Mouse (Mus musculus) forebrain, embryonic 15.5 days (tissue): Measurements from ENCODE around the gene Gzmg. TPM values are rescaled to one million over a fixed set of nuclear protein-coding genes. Genes with fewer than 3 reads are reported as not detected.
"Not testable (repeated sequence)": the region's sequence is repeated elsewhere in the genome, so short reads cannot be mapped to it uniquely, and the experiment has no call there.

Experiments
- ATAC-seq: fragments of 200-750 bp; cut with Nextera tagmentation; replicated peaks from 2 replicates; pipeline ENCODE4 v1.8.0; 2017; ENCODE audit warnings: mild to moderate bottlenecking, moderate TSS enrichment, moderate library complexity
- H3K27ac ChIP-seq: fragments of 300-500 bp; sonication (generic); replicated peaks from 2 replicates; pipeline ENCODE4 v1.5.1; 2015; ENCODE audit warnings: mild to moderate bottlenecking, inconsistent platforms
- H3K27me3 ChIP-seq: fragments of 300-500 bp; sonication (generic); 2 replicates; pipeline ENCODE4 v1.6.1; 2015; ENCODE audit warnings: inconsistent platforms
- H3K36me3 ChIP-seq: fragments of 300-500 bp; sonication (generic); 2 replicates; pipeline ENCODE4 v1.6.1; 2015; ENCODE audit warnings: mild to moderate bottlenecking, inconsistent platforms
- H3K4me1 ChIP-seq: fragments of 300-500 bp; sonication (generic); 2 replicates; pipeline ENCODE4 v1.6.1; 2015; ENCODE audit warnings: inconsistent platforms
- H3K4me2 ChIP-seq: fragments of 300-500 bp; sonication (generic); replicated peaks from 2 replicates; pipeline ENCODE4 v1.6.1; 2015; ENCODE audit warnings: mild to moderate bottlenecking, inconsistent platforms
- H3K4me3 ChIP-seq: fragments of 300-500 bp; sonication (generic); 2 replicates; pipeline ENCODE4 v1.5.1; 2015; ENCODE audit warnings: mild to moderate bottlenecking, inconsistent platforms
- H3K9ac ChIP-seq: fragments of 300-500 bp; sonication (generic); replicated peaks from 2 replicates; pipeline ENCODE4 v1.6.1; 2015; ENCODE audit warnings: mild to moderate bottlenecking, inconsistent platforms
- H3K9me3 ChIP-seq: fragments of 300-500 bp; sonication (generic); 2 replicates; pipeline ENCODE4 v1.6.1; 2016; ENCODE audit warnings: inconsistent platforms
- WGBS: fragments of 180-500 bp; shearing (Covaris S2); methylation state at CpG from one replicate; pipeline ENCODE4 v1.1.7; 2015; ENCODE audit warnings: mixed read lengths; 5-methylcytosine and 5-hydroxymethylcytosine counted together
- polyA plus RNA-seq: library from polyadenylated mRNA; unstranded; fragments of >200 nt; fragmentation: Nextera tagmentation; extraction: Ambion mirVana; gene quantifications from 2 replicates; pipeline ENCODE4 v1.2.1, GENCODE M21; 2015

Gene Gzmg
- not detected in 2 replicates for polyA plus RNA-seq

DNA sequence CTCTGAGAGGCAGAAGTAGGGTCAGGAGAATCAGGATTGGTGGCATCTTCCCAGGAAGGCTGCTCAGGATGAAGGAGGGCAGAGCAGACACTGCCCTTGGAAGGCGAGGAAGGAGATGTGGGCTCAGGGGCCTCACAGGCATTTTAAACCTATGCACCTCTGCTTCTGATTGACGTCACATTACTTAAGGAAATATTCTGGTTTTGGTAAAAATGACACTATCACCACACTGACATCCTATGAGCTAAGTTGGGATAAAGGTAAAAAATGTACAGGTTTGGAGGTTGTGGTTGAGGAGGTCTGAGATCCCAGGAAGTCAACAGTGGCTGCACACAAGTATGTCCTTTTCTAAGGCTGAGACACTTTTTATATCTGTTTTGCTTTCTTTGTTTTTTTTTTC lies at the start of gene Gzmg:
Gzmg (minus strand) TSS at position 101 of the 400 bp plus-strand sequence.
- ATAC-seq, H3K9me3 ChIP-seq, H3K4me3 ChIP-seq, H3K36me3 ChIP-seq, H3K4me2 ChIP-seq, H3K27ac ChIP-seq, H3K4me1 ChIP-seq, H3K9ac ChIP-seq, H3K27me3 ChIP-seq: not testable (repeated sequence)
- 90% methylated on average over 2 of the region's 2 CpGs for WGBS

DNA sequence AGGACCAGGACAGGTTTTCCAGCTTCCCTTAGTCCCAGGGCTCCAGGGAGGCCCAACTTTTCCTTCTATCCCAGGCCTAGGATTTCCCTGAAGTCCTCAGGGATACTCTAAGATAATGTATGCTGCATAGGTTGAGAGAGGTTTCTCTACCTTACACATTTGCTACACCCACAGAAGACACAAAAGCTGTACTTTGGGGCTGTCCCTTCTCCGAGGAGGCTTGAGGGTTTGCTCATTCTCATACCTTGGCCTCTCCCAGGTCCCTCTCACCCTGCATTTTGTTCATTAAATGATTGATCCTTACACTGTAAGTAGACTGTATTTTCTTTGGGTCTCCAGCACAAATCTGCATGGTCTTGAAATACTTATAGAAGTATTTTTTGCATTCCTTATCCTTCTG lies 46.2 kb upstream of the Gzmg start:
- no peaks in the 10 kb centered on the region for H3K36me3 ChIP-seq
- H3K27ac ChIP-seq, result no peak overlapping the region
- ATAC-seq, result no peak
- H3K4me2 ChIP-seq, result no peak overlapping the region
- WGBS, result 69% methylated on average over 1 of the region's 1 CpGs
- H3K4me1 ChIP-seq, result no peaks in the 10 kb centered on the region
- no peaks in the 10 kb centered on the region for H3K27me3 ChIP-seq
- no peak overlapping the region for H3K9ac ChIP-seq
- no peak overlapping the region for H3K4me3 ChIP-seq
- H3K9me3 ChIP-seq, result no peaks in the 10 kb centered on the region

DNA sequence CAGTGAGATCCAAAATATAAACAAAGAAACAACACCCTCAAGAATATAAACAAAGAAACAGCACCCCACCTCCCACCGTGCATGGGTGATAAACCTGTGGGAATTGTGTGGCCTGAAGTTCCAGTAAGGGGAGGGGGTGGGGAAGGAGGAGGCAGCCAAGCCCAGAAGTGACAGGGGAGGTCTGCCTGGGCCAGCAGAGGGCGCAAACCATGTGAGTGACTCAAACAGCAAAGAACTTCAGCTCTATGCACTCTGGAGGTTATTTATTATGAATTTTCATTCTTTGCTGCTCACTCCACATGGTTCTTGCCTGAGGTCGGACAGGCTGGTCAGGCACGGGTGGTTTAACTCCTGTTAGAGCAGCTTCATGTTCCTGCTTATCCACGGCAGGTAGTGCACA lies 45.6 kb upstream of the Gzmg start:
- not testable (repeated sequence) for H3K9ac ChIP-seq, H3K4me2 ChIP-seq, ATAC-seq, H3K27ac ChIP-seq, H3K27me3 ChIP-seq, H3K36me3 ChIP-seq, H3K4me3 ChIP-seq, H3K4me1 ChIP-seq, H3K9me3 ChIP-seq
- 43% methylated on average over 5 of the region's 5 CpGs for WGBS

- Histone ChIP-seq H3K36me3 (no peaks in the 10 kb centered on the region), H3K9ac (no peak overlapping the region), H3K4me1 (no peaks in the 10 kb centered on the region), H3K9me3 (no peaks in the 10 kb centered on the region), H3K4me3 (no peak overlapping the region), H3K4me2 (no peak overlapping the region), H3K27ac (no peak overlapping the region), H3K27me3 (no peaks in the 10 kb centered on the region)
- WGBS, result 9% methylated on average over 2 of the region's 2 CpGs
- ATAC-seq, result no peak
Observed at GRCm38 (mm10) chr14:56203975-56204374, 44.6 kb upstream of the Gzmg start.

- Histone ChIP-seq H3K36me3 (no peaks in the 10 kb centered on the region), H3K4me1 (no peaks in the 10 kb centered on the region), H3K9ac (no peak overlapping the region), H3K4me3 (no peak overlapping the region), H3K4me2 (no peak overlapping the region), H3K9me3 (no peaks in the 10 kb centered on the region), H3K27ac (no peak overlapping the region), H3K27me3 (no peaks in the 10 kb centered on the region)
- ATAC-seq, result no peak
- WGBS, result 61% methylated on average over 6 of the region's 6 CpGs
Observed at GRCm38 (mm10) chr14:56186946-56187345, 27.6 kb upstream of the Gzmg start.

DNA sequence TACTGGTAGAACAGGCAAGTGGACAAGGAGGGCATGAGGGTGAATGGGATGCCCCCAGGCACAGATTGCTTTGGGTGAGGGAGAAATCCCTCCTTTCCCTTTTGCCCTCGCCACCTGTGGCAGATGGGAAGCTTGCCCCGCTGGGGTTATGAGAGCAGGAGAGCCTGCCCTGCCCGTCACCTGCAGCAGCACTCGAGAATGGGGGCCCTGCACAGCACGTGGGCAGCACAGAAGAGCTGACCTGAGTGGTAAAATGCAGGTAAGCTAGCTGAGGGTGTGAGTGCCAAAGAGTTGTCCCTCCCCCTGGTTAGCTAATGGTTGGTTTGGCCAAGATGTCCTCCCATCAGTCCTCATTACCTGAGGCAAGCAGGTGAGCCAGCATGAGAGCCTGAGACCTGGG lies 27.1 kb upstream of the Gzmg start:
- Histone ChIP-seq H3K27ac (no peak overlapping the region), H3K9me3 (no peaks in the 10 kb centered on the region), H3K4me1 (no peaks in the 10 kb centered on the region), H3K4me2 (no peak overlapping the region), H3K36me3 (no peaks in the 10 kb centered on the region), H3K4me3 (no peak overlapping the region), H3K27me3 (no peaks in the 10 kb centered on the region), H3K9ac (no peak overlapping the region)
- 82% methylated on average over 5 of the region's 5 CpGs for WGBS
- ATAC-seq, result no peak

DNA sequence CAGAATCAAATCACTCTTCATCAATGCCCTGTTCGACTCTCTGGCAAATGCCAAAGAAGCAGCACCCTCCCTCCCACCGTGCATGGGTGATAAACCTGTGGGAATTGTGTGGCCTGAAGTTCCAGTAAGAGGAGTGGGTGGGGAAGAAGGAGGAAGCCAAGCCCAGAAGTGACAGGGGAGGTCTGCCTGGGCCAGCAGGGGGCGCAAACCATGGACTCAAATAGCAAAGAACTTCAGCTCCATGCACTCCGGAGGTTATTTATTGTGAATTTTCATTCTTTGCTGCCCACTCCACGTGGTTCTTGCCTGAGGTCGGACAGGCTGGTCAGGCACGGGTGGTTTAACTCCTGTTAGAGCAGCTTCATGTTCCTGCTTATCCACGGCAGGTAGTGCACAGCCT lies 18.3 kb upstream of the Gzmg start:
- not testable (repeated sequence) for H3K9ac ChIP-seq, H3K27me3 ChIP-seq, H3K4me2 ChIP-seq, ATAC-seq, H3K36me3 ChIP-seq, H3K4me3 ChIP-seq, H3K4me1 ChIP-seq, H3K9me3 ChIP-seq, H3K27ac ChIP-seq
- WGBS, result 26% methylated on average over 8 of the region's 8 CpGs

DNA sequence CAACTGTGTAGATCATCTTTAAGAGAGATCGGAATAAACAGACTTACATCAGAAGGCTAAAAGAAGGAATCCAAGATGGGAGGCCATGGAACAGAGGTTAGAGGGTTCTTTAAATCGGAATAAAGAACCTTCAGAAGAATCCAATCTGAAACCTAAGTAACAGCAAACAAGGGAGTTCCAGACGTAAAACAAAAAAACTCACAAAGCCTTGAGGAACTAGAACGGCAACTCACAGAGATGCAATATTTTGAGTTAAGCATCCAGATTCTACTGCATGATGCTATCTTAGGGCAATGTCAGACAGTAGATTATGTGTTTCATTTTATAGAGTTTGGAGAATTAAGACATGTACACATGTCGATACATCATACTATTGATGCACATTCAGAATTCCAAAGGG lies 15.1 kb upstream of the Gzmg start, which contains the start of gene Gzmn:
Gzmn (minus strand) TSS at position 101 of the 400 bp plus-strand sequence.
- Histone ChIP-seq H3K27me3 (no peaks in the 10 kb centered on the region), H3K9me3 (no peaks in the 10 kb centered on the region), H3K4me3 (no peak within 1 kb of the TSS), H3K9ac (no peak within 1 kb of the TSS), H3K4me2 (no peak within 1 kb of the TSS), H3K36me3 (no peaks in the 10 kb centered on the region), H3K4me1 (no peaks in the 10 kb centered on the region), H3K27ac (no peak within 1 kb of the TSS)
- ATAC-seq, result no peak
- 88% methylated on average over 5 of the region's 5 CpGs for WGBS

DNA sequence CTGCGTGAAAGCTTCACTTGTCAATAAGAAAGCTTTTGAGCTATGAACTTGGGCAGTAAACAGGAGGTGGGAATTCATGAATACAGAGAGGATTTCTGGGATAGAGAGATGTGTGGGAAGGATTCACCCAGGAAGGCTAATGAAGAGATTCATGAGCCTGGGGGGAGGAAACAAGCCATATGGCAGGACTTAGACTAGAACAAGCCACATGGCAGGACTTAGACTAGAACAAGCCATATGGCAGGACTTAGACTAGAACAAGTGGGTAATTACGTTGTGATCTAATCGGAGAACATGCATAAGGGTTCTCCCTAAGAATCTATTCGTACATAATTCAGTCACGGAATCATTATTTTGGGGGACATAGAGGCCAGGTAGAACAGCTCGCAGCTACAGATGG lies 14.0 kb upstream of the Gzmg start:
- no peak for ATAC-seq
- 92% methylated on average over 6 of the region's 6 CpGs for WGBS
- no peaks in the 10 kb centered on the region for H3K27me3 ChIP-seq

GRCm38 (mm10) chr14:56172744-56173143 lies 13.4 kb upstream of the Gzmg start:
- Histone ChIP-seq H3K36me3 (no peaks in the 10 kb centered on the region), H3K4me1 (no peaks in the 10 kb centered on the region), H3K9ac (no peak overlapping the region), H3K27me3 (no peaks in the 10 kb centered on the region), H3K27ac (no peak overlapping the region), H3K4me3 (no peak overlapping the region), H3K9me3 (no peaks in the 10 kb centered on the region), H3K4me2 (no peak overlapping the region)
- no peak for ATAC-seq
- 93% methylated on average over 5 of the region's 5 CpGs for WGBS

More for the DNA sequence above, 14.0 kb upstream of the Gzmg start:
- Histone ChIP-seq H3K9me3 (no peaks in the 10 kb centered on the region), H3K36me3 (no peaks in the 10 kb centered on the region), H3K4me1 (no peaks in the 10 kb centered on the region), H3K27ac (no peak overlapping the region), H3K4me2 (no peak overlapping the region), H3K4me3 (no peak overlapping the region), H3K9ac (no peak overlapping the region)

GRCm38 (mm10) chr14:56168009-56168408 lies 8.6 kb upstream of the Gzmg start:
- Histone ChIP-seq H3K4me1 (no peaks in the 10 kb centered on the region), H3K36me3 (no peaks in the 10 kb centered on the region), H3K9ac (no peak overlapping the region), H3K27ac (no peak overlapping the region), H3K27me3 (no peaks in the 10 kb centered on the region), H3K4me2 (no peak overlapping the region), H3K9me3 (no peaks in the 10 kb centered on the region), H3K4me3 (no peak overlapping the region)
- 90% methylated on average over 6 of the region's 6 CpGs for WGBS
- no peak for ATAC-seq

DNA sequence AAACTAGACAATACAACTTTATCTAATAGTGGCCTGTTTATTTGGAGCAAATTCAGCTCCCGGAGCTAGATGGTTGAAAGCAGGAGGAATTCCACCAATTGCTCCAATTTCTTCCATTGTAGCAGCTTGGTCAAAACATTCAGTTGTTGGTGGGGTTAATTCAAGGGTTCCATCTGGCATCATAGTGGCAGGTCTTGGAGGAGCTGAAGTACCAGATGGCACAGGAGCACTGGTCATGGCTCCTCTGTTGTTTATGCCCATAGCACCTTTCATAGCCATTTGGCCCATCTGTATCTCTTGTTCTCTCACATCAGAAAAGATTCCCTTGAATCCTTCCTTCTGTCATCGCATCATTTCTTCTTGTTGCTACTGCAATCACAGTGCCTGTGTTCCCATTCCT lies 2.7 kb upstream of the Gzmg start:
- no peak overlapping the region for H3K27ac ChIP-seq
- H3K9me3 ChIP-seq, result no peaks in the 10 kb centered on the region
- WGBS, result 77% methylated on average over 2 of the region's 2 CpGs
- no peak overlapping the region for H3K9ac ChIP-seq
- H3K27me3 ChIP-seq, result no peaks in the 10 kb centered on the region
- H3K4me3 ChIP-seq, result no peak overlapping the region
- H3K4me2 ChIP-seq, result no peak overlapping the region
- ATAC-seq, result no peak
- H3K4me1 ChIP-seq, result no peaks in the 10 kb centered on the region
- no peaks in the 10 kb centered on the region for H3K36me3 ChIP-seq

- H3K9me3 ChIP-seq, result no peaks in the 10 kb centered on the region
- no peaks in the 10 kb centered on the region for H3K36me3 ChIP-seq
- ATAC-seq, result no peak
- H3K27ac ChIP-seq, result no peak overlapping the region
- no peak overlapping the region for H3K4me2 ChIP-seq
- no peak overlapping the region for H3K4me3 ChIP-seq
- H3K9ac ChIP-seq, result no peak overlapping the region
- no peaks in the 10 kb centered on the region for H3K4me1 ChIP-seq
- no peaks in the 10 kb centered on the region for H3K27me3 ChIP-seq
- 70% methylated on average over 2 of the region's 2 CpGs for WGBS
Observed at GRCm38 (mm10) chr14:56155340-56155739, 4.0 kb downstream of the Gzmg start.
